In the genomic region with DNA sequence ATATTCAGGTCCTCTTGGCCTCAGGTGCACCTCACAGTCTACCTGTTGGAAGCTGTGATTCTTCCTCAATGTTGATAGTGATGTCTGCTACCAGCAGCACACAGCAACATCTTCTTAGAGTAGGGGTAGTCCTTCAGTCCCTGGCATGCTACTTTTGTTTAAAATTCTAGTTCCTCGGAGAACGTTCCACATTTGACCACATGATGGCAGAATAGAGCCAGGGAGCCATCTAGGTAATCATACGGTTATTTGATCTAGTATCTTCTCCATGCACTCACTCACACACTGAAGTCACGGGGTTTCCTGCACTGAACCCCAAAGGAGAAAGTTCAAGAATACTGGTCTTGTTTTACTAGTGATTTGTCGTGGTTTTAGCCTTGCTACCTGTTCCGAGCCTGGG, we compare ENCODE assay signal across 8 mouse cellular contexts.
A peak's percentile ranks its signal among the peaks of the same experiment; 100 is the strongest.
DNase-seq lines count a peak whose midpoint lies in the region; ATAC-seq lines count a peak whose summit lies in the region.

No protein-coding gene starts in this region.

- no peaks in the 10 kb centered on the region for H3K36me3 ChIP-seq in neural tube, embryonic 15.5 days

- peak; percentile 50; the same call in 1 of the 2 replicates for ATAC-seq in frontal cortex, adult (ENCODE audit: low TSS enrichment)
- no peak for ATAC-seq in neural tube, embryonic 15.5 days (ENCODE audit: low FRiP score)
- ATAC-seq in megakaryocyte-erythroid progenitor cell, adult 5-6 weeks (replicated peaks; ENCODE audit: low FRiP score, low TSS enrichment, poor library complexity, severe bottlenecking), result peak; percentile 82

- no peak overlapping the region for H3K9ac ChIP-seq in neural tube, embryonic 15.5 days (replicated peaks)

- no peak for DNase-seq in frontal cortex, postnatal 25 days (ENCODE audit: low spot score in 2 of 2)
- DNase-seq in neural tube, embryonic 10.5 days (ENCODE audit: extremely low spot score, low spot score), result peak; percentile 23
- DNase-seq in adrenal gland, postnatal 14 days, result peak; percentile 58
- DNase-seq in kidney, adult 9 months, result peak; percentile 50
- DNase-seq in spleen, postnatal 36 days (ENCODE audit: low spot score in 2 of 2), result no peak

- no peak overlapping the region for H3K4me3 ChIP-seq in neural tube, embryonic 15.5 days (replicated peaks)

- H3K4me1 ChIP-seq in neural tube, embryonic 15.5 days, result no peaks in the 10 kb centered on the region

- no peak overlapping the region for H3K4me2 ChIP-seq in neural tube, embryonic 15.5 days

- H3K9me3 ChIP-seq in neural tube, embryonic 15.5 days (replicated peaks), result no peaks in the 10 kb centered on the region

- H3K27ac ChIP-seq in neural tube, embryonic 15.5 days (replicated peaks), result no peak overlapping the region

- no peaks in the 10 kb centered on the region for H3K27me3 ChIP-seq in neural tube, embryonic 15.5 days (replicated peaks)

- WGBS in neural tube, embryonic 15.5 days, result 31% methylated on average over 6 of the region's 6 CpGs

Comparison
In these comparisons a context has a peak if more than half of its experiments do, and no peak if none do; other contexts are left out.
1. DNase-seq: peak in neural tube, embryonic 10.5 days (single experiment), adrenal gland, postnatal 14 days (single experiment) and kidney, adult 9 months (single experiment); none in frontal cortex, postnatal 25 days (0 of 2) and spleen, postnatal 36 days (0 of 2).